Mouse (Mus musculus): Measurements from ENCODE around the gene Pcdh11x. TPM values are rescaled to one million over a fixed set of nuclear protein-coding genes. Genes with fewer than 3 reads are reported as not detected.

The Pcdh11x gene
- total RNA-seq, 4 experiments from 2014 or later: 0.12 to 0.30 (median 0.17) TPM

Other genes starting within 250 kb of the Pcdh11x start
- gene H2afb3, start 22.8 kb downstream of the Pcdh11x start, total RNA-seq (2022): not detected